In the genomic region with DNA sequence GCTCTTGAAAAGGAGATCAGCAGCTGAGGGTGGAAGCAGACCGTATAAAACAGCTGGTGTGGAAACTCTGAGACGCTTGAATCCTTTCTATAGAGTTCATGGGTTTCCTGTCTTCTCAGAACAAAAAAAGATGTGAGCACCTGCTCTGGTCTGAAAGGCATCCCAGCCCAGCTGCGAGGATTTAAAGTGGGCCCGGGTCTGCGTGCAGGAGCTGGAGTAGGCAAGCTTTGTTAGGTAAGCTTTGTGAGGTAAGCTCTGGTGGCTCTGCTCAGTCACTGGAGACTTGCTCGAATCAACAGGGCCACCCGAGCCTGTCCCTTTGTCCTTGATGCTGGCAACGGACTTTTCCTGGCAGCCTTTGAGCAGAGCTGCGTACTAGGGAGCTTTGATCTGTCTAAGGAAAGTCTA, we compare ENCODE assay signal across 14 mouse cellular contexts. TPM values are rescaled to one million over a fixed set of nuclear protein-coding genes. Genes with fewer than 3 reads are reported as not detected.
DNase-seq lines count a peak whose midpoint lies in the region; ATAC-seq and TF ChIP-seq lines count a peak whose summit lies in the region.
"Had no signal": no experiment of that assay in that cellular context is flagged by ENCODE, and none has a peak within 500 bp of the region (broad histone marks: within the 10 kb centered on the region; RNA-seq: fewer than 3 reads in every experiment).

No protein-coding gene starts in this region.

- no peak for TF ChIP-seq CTCF in kidney, adult 2 months (conservative IDR thresholded peaks at IDR 0.05; ENCODE audit: insufficient read depth, insufficient read length, low read depth, low read length)

- no peak for TF ChIP-seq POLR2A in kidney, adult 2 months (IDR thresholded peaks at IDR 0.05; ENCODE audit: low read depth, low read length)

- DNase-seq in adrenal gland, adult 2 months = peak; percentile 64
- no peak for DNase-seq in adrenal gland, postnatal 25 days
- DNase-seq in kidney, adult 2 months = peak; percentile 37
- DNase-seq in kidney, adult 11 months = no peak
- DNase-seq in adrenal gland, postnatal 36 days = peak; percentile 61 to 62
- DNase-seq in thymus, postnatal 0 days (ENCODE audit: low spot score) = peak; percentile 91
- DNase-seq in right cerebral cortex, adult 18-20 months = no peak
- DNase-seq: cerebellum, adult 9-10 months; gastrocnemius, postnatal 14 days had no signal

- no peak overlapping the region for H3K4me2 ChIP-seq in forebrain, embryonic 13.5 days
- H3K4me2 ChIP-seq: liver, embryonic 11.5 days; midbrain, embryonic 15.5 days had no signal

- no peaks in the 10 kb centered on the region for H3K4me1 ChIP-seq in kidney, adult 2 months (ENCODE audit: control insufficient read depth, insufficient read depth, low read length)
- no peaks in the 10 kb centered on the region for H3K4me1 ChIP-seq in forebrain, embryonic 13.5 days
- H3K4me1 ChIP-seq: midbrain, embryonic 15.5 days had no signal

- no peak overlapping the region for H3K4me3 ChIP-seq in kidney, adult 2 months (ENCODE audit: insufficient read depth, low read depth, low read length)
- no peak overlapping the region for H3K4me3 ChIP-seq in forebrain, embryonic 13.5 days
- H3K4me3 ChIP-seq: embryonic facial prominence, embryonic 10.5 days; forebrain, embryonic 10.5 days; midbrain, embryonic 15.5 days had no signal

- no peaks in the 10 kb centered on the region for H3K9me3 ChIP-seq in forebrain, embryonic 13.5 days (replicated peaks)
- H3K9me3 ChIP-seq: embryonic facial prominence, embryonic 10.5 days; forebrain, embryonic 10.5 days; midbrain, embryonic 15.5 days had no signal

- no peaks in the 10 kb centered on the region for H3K27me3 ChIP-seq in kidney, adult 2 months (replicated peaks; ENCODE audit: control insufficient read depth, insufficient read depth, low read length)
- no peaks in the 10 kb centered on the region for H3K27me3 ChIP-seq in forebrain, embryonic 13.5 days
- H3K27me3 ChIP-seq: midbrain, embryonic 15.5 days had no signal

- no peak overlapping the region for H3K9ac ChIP-seq in forebrain, embryonic 13.5 days
- H3K9ac ChIP-seq: midbrain, embryonic 15.5 days had no signal

- H3K36me3 ChIP-seq in kidney, adult 2 months (ENCODE audit: control insufficient read depth, insufficient read depth, low read length) = no peaks in the 10 kb centered on the region
- H3K36me3 ChIP-seq in forebrain, embryonic 13.5 days (ENCODE audit: poor library complexity, severe bottlenecking) = peaks cover 19% of the 10 kb centered on the region

- H3K27ac ChIP-seq in kidney, adult 2 months (ENCODE audit: insufficient read depth, low read depth, low read length) = no peak overlapping the region
- H3K27ac ChIP-seq in forebrain, embryonic 13.5 days = no peak overlapping the region
- H3K27ac ChIP-seq: embryonic facial prominence, embryonic 10.5 days; forebrain, embryonic 10.5 days; midbrain, embryonic 15.5 days had no signal

- 73% methylated on average over 9 of the region's 9 CpGs for WGBS in kidney, adult 2 months
- 80% methylated on average over 9 of the region's 9 CpGs for WGBS in forebrain, embryonic 13.5 days

- no peak for ATAC-seq in forebrain, embryonic 13.5 days
- ATAC-seq: midbrain, embryonic 15.5 days had no signal

RNA-seq across cellular contexts. Expression of a gene that starts 31.7 kb away (rescaled TPM):
- total RNA-seq in adrenal gland, adult 2 months (2021) = 100 to 1,000 TPM; 112 to 118 TPM
- 12.8 and 14.8 TPM in 2 replicates for polyA plus RNA-seq in adrenal gland, adult 2 months (2012; rRNA removed)
- 98.6 and 115 TPM in 2 replicates for total RNA-seq in adrenal gland, postnatal 25 days (2021)
- polyA plus RNA-seq in kidney, adult 2 months (2012; rRNA removed) = 29.9 and 41.3 TPM in 2 replicates
- 100 to 1,000 TPM; 104 to 114 TPM for total RNA-seq in adrenal gland, postnatal 36 days (2021)
- 309 and 319 TPM in 2 replicates for polyA plus RNA-seq in thymus, postnatal 0 days (2015; fragmentation: Nextera tagmentation; extraction: Ambion mirVana)
- polyA plus RNA-seq in forebrain, embryonic 13.5 days (2015; fragmentation: Nextera tagmentation; extraction: Ambion mirVana) = 138 and 147 TPM in 2 replicates

Comparison
In these comparisons a context has a peak if more than half of its experiments do, and no peak if none do; other contexts are left out.
1. DNase-seq: peak in adrenal gland, adult 2 months (single experiment), kidney, adult 2 months (single experiment), adrenal gland, postnatal 36 days (2 of 2) and thymus, postnatal 0 days (single experiment); none in adrenal gland, postnatal 25 days (single experiment), kidney, adult 11 months (single experiment) and right cerebral cortex, adult 18-20 months (single experiment).